Mouse (Mus musculus) layer of hippocampus, adult 9-10 months (tissue): ENCODE data around the gene Atp6v0a2.
A peak's percentile ranks its signal among the peaks of the same experiment; 100 is the strongest.
"Not testable (repeated sequence)": the region's sequence is repeated elsewhere in the genome, so short reads cannot be mapped to it uniquely, and the experiment has no call there.

ENCODE experiments used
- DNase-seq: peaks from one replicate; pipeline ENCODE4 v3.0.0; 2022; ENCODE audit warnings: low spot score

Atp6v0a2 gene

GRCm38 (mm10) chr5:124628448-124629363, at the start of gene Atp6v0a2:
TSS of gene Atp6v0a2 (plus strand) at chr5:124628576.
- DNase-seq, result peak; percentile 75

GRCm38 (mm10) chr5:124578633-124579317, 49.6 kb upstream of the Atp6v0a2 start, which contains the start of the genes Eif2b1 and Gtf2h3:
TSS of gene Eif2b1 (minus strand) at chr5:124579131.
TSS of gene Gtf2h3 (plus strand) at chr5:124579140.
- DNase-seq, result peak; percentile 71

GRCm38 (mm10) chr5:124582515-124582914, 45.9 kb upstream of the Atp6v0a2 start:
- no peak for DNase-seq

GRCm38 (mm10) chr5:124592768-124593167, 35.6 kb upstream of the Atp6v0a2 start:
- DNase-seq, result no peak

GRCm38 (mm10) chr5:124598224-124599174, 29.9 kb upstream of the Atp6v0a2 start:
- peak; percentile 94 for DNase-seq

GRCm38 (mm10) chr5:124599726-124600125, 28.6 kb upstream of the Atp6v0a2 start:
- DNase-seq, result not testable (repeated sequence)

GRCm38 (mm10) chr5:124602349-124602748, 26.0 kb upstream of the Atp6v0a2 start:
- peak; percentile 30 for DNase-seq

- DNase-seq, result no peak
Observed at GRCm38 (mm10) chr5:124604296-124604695, 24.1 kb upstream of the Atp6v0a2 start.

GRCm38 (mm10) chr5:124605041-124605622, 23.2 kb upstream of the Atp6v0a2 start:
- no peak for DNase-seq

- no peak for DNase-seq
Observed at GRCm38 (mm10) chr5:124610965-124611364, 17.4 kb upstream of the Atp6v0a2 start.

GRCm38 (mm10) chr5:124614709-124615108, 13.7 kb upstream of the Atp6v0a2 start:
- DNase-seq, result no peak

- no peak for DNase-seq
Observed at GRCm38 (mm10) chr5:124618711-124619110, 9.7 kb upstream of the Atp6v0a2 start.

- no peak for DNase-seq
Observed at GRCm38 (mm10) chr5:124621362-124621761, 7.0 kb upstream of the Atp6v0a2 start.

GRCm38 (mm10) chr5:124622890-124623289, 5.5 kb upstream of the Atp6v0a2 start:
- DNase-seq, result no peak

- DNase-seq, result no peak
Observed at GRCm38 (mm10) chr5:124624291-124624690, 4.1 kb upstream of the Atp6v0a2 start.

- no peak for DNase-seq
Observed at GRCm38 (mm10) chr5:124629641-124630040, 1.3 kb downstream of the Atp6v0a2 start.

- DNase-seq, result no peak
Observed at GRCm38 (mm10) chr5:124631685-124632084, 3.3 kb downstream of the Atp6v0a2 start.

GRCm38 (mm10) chr5:124632461-124632860, 4.1 kb downstream of the Atp6v0a2 start:
- DNase-seq, result no peak

GRCm38 (mm10) chr5:124633425-124633824, 5.0 kb downstream of the Atp6v0a2 start:
- no peak for DNase-seq

- not testable (repeated sequence) for DNase-seq
Observed at GRCm38 (mm10) chr5:124635068-124635467, 6.7 kb downstream of the Atp6v0a2 start.

- DNase-seq, result no peak
Observed at GRCm38 (mm10) chr5:124636139-124636538, 7.8 kb downstream of the Atp6v0a2 start.
